Mouse (Mus musculus) hindlimb bud, embryonic 11.5 days (tissue): ENCODE measurements around the gene 9530068E07Rik.

Experiments
- DNase-seq: peaks from one replicate; pipeline ENCODE4 v3.0.0-alpha.2; 2012; ENCODE audit warnings: low read depth, low spot score; ENCODE audit errors: extremely low spot score

Gene 9530068E07Rik

GRCm38 (mm10) chr11:52420296-52421052, 24.2 kb downstream of the 9530068E07Rik start:
- no peak for DNase-seq

- peak; percentile 71 for DNase-seq
These were observed 25.0 kb downstream of the 9530068E07Rik start for GRCm38 (mm10) chr11:52421053-52421778.

- DNase-seq: no peak
These were observed 33.2 kb downstream of the 9530068E07Rik start for GRCm38 (mm10) chr11:52429440-52429839.

GRCm38 (mm10) chr11:52431594-52431993, 35.4 kb downstream of the 9530068E07Rik start:
- DNase-seq: no peak

- DNase-seq: no peak
These were observed 35.9 kb downstream of the 9530068E07Rik start for GRCm38 (mm10) chr11:52432148-52432547.

- DNase-seq: no peak
These were observed 37.0 kb downstream of the 9530068E07Rik start for GRCm38 (mm10) chr11:52433076-52433796.

- no peak for DNase-seq
These were observed 37.6 kb downstream of the 9530068E07Rik start for GRCm38 (mm10) chr11:52433797-52434195.

- no peak for DNase-seq
These were observed 39.2 kb downstream of the 9530068E07Rik start for GRCm38 (mm10) chr11:52435466-52435865.

- DNase-seq: no peak
These were observed 40.9 kb downstream of the 9530068E07Rik start for GRCm38 (mm10) chr11:52437123-52437522.

- DNase-seq: no peak
These were observed 44.9 kb downstream of the 9530068E07Rik start for GRCm38 (mm10) chr11:52441096-52441495.

GRCm38 (mm10) chr11:52447242-52447641, 51.0 kb downstream of the 9530068E07Rik start:
- DNase-seq: no peak

- no peak for DNase-seq
These were observed 52.8 kb downstream of the 9530068E07Rik start for GRCm38 (mm10) chr11:52449004-52449403.

- no peak for DNase-seq
These were observed 62.1 kb downstream of the 9530068E07Rik start for GRCm38 (mm10) chr11:52458281-52458680.
